Mouse (Mus musculus): ENCODE data around the gene Ssr1. TPM values are rescaled to one million over a fixed set of nuclear protein-coding genes. Genes with fewer than 3 reads are reported as not detected.
A peak's percentile ranks its signal among the peaks of the same experiment; 100 is the strongest.

The Ssr1 gene
- polyA plus RNA-seq, 1 experiment = 13.8 TPM

DNA sequence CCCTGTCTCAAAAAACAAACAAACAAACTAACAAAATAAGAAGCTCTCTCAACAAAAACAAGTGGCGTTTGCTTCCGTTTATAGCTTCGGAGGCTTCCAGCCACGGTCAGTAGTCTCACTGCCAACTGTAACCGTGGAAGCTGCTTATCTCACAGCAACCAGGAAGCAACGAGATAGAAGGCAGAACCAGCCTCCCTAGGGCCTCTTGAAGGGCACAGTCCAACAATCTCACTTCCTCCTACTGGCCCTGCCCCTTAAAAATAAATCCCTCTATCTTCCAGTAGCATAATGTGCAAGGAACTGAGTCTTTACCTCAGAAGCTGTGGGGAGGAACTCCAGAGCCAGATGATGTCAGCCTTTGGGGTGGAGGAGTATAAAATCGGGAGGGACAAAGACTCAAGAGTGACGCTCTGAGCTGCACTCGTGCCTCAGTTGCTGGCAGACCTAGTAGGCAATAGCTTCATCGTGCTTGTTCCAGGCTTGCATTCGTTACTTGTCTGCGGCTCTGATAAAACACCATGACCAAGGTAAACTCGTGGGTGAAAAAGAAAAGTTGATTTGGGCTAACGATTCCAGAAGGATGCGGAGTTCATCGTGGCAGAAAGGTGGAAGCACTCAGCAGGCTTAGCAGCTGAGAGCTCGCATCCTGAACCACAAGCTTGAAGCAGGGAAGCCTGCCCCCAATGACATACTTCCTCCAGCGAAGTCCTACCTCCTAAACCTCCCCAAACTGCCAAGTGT, 35.3 kb downstream of the Ssr1 start:
- 77% methylated on average over 18 of the region's 18 CpGs for WGBS
- DNase-seq = no peak
- Histone ChIP-seq H3K4me3 (replicated peaks; ENCODE audit: extremely low read depth, low read depth, low read length) (no peak overlapping the region), H3K4me1 (ENCODE audit: control insufficient read depth, insufficient read depth, low read length) (no peaks in the 10 kb centered on the region)
- TF ChIP-seq POLR2A (IDR thresholded peaks at IDR 0.05; ENCODE audit: borderline replicate concordance, extremely low read depth, low read depth, low read length) (no peak), CTCF (IDR thresholded peaks at IDR 0.05; ENCODE audit: insufficient read depth, low read length) (no peak)

DNA sequence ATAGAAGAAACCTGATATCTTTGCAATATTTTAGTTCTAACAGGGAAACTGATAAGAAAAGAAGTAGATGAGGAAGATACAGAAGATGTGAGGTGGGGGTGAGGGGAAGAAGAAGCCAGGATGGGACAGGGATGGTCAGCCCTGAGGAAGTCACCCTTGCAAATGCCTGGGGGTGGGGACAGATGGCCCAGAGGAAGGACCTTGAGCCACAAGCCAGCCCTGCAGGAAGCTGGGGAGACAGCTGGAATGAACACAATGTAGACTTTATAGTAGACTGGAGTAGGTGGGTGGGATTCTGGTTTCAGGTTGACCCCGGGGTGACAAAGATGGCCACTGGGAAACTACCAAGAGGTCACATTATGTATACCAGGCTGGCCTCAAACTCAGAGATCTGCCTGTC, 39.7 kb downstream of the Ssr1 start:
- no peak for DNase-seq
- no peak overlapping the region for H3K4me3 ChIP-seq (replicated peaks; ENCODE audit: extremely low read depth, low read depth, low read length)
- 70% methylated on average over 1 of the region's 1 CpGs for WGBS
- TF ChIP-seq CTCF (IDR thresholded peaks at IDR 0.05; ENCODE audit: insufficient read depth, low read length) (no peak), POLR2A (IDR thresholded peaks at IDR 0.05; ENCODE audit: borderline replicate concordance, extremely low read depth, low read depth, low read length) (no peak)
- no peaks in the 10 kb centered on the region for H3K4me1 ChIP-seq (ENCODE audit: control insufficient read depth, insufficient read depth, low read length)

DNA sequence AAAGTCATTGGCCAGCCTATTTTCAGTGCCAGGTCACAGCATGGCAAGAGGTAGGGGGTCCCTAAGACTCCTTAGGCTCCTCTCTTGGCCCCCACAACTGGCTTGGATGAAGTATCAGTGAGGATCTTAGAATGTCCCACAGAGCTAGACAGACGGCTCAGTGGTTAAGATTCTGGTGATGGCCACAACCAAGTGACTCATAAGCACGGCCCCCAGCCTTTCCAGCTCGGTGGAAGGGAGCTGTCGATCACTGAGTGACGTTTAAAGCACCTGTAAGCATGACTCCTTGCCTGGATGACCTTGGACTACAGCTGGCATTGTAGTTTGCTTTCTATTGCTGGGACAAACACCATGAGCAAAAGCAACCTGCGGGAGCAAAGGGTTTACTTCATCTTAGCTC, 41.0 kb downstream of the Ssr1 start:
- TF ChIP-seq POLR2A (IDR thresholded peaks at IDR 0.05; ENCODE audit: borderline replicate concordance, extremely low read depth, low read depth, low read length) = no peak
- TF ChIP-seq CTCF (IDR thresholded peaks at IDR 0.05; ENCODE audit: insufficient read depth, low read length) = no peak
- DNase-seq = no peak
- no peaks in the 10 kb centered on the region for H3K4me1 ChIP-seq (ENCODE audit: control insufficient read depth, insufficient read depth, low read length)
- WGBS = 86% methylated on average over 6 of the region's 6 CpGs
- H3K4me3 ChIP-seq (replicated peaks; ENCODE audit: extremely low read depth, low read depth, low read length) = no peak overlapping the region

DNA sequence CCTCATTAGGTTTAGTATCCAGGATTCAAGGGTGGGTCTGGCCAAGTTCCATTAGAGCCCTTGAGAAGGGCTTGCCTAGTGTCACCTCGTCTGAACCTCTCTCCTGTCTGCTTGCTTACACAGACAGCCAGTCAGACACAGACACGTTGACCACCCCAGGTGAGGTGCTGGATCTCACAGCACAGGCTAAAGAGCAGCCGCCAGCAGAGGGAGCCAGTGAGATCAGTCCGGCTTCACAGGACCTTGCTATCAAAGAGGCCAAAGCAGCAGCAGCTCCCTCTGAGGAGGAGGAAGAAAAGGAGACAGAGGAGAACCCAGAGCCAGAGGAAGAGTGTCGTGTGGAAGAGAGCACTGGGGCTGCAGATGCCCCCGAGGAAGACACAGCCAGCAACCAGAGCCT, 47.3 kb downstream of the Ssr1 start:
- TF ChIP-seq POLR2A (IDR thresholded peaks at IDR 0.05; ENCODE audit: borderline replicate concordance, extremely low read depth, low read depth, low read length) (no peak), CTCF (IDR thresholded peaks at IDR 0.05; ENCODE audit: insufficient read depth, low read length) (peak; percentile 83)
- no peak overlapping the region for H3K4me3 ChIP-seq (replicated peaks; ENCODE audit: extremely low read depth, low read depth, low read length)
- DNase-seq = peak; percentile 86
- H3K4me1 ChIP-seq (ENCODE audit: control insufficient read depth, insufficient read depth, low read length) = no peaks in the 10 kb centered on the region; the same call in 1 of the 2 replicates
- WGBS = 22% methylated on average over 6 of the region's 6 CpGs

DNA sequence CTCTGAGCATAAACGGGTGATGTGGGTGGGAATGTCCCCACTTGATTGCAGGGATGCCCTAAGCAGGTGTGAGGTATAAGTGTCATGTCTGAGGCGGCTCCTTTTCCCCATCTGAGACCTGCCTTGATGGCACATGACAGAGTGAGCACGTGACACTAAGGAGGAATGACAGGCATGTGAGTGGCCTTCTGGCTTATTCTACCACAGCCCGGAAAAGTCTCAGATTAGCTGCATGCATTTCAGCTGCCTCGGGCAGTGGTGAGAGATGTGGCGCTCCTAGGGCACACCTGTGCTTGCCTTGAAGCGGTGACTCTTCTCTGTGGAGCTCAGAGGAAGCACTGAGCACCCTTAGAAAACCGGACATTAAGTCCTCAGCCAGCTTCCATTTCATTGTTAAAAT, 48.6 kb downstream of the Ssr1 start:
- no peak for DNase-seq
- H3K4me1 ChIP-seq (ENCODE audit: control insufficient read depth, insufficient read depth, low read length) = peaks cover 5% of the 10 kb centered on the region
- no peak overlapping the region for H3K4me3 ChIP-seq (replicated peaks; ENCODE audit: extremely low read depth, low read depth, low read length)
- WGBS = 72% methylated on average over 8 of the region's 8 CpGs
- no peak for TF ChIP-seq POLR2A (IDR thresholded peaks at IDR 0.05; ENCODE audit: borderline replicate concordance, extremely low read depth, low read depth, low read length)
- no peak for TF ChIP-seq CTCF (IDR thresholded peaks at IDR 0.05; ENCODE audit: insufficient read depth, low read length)

DNA sequence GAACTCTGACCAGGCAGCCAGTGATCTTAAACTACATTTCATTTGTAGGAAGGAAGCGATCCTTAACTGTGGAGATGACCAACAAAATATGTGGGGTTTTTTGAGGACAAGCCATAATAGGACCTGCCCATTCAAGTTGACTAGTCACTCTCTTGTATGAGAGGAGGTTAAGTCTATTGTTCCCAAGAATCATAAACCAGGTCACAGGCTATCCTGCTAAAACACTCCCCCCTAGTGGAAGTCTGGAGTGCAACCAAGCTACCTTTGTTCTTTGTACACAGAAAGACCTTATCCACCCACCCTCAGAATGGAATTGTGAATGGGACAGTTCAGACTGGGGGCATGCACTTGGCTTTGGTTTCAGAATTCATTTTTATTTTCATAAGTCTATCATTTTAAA, 49.7 kb downstream of the Ssr1 start:
- 31% methylated on average over 1 of the region's 1 CpGs for WGBS
- Histone ChIP-seq H3K4me3 (replicated peaks; ENCODE audit: extremely low read depth, low read depth, low read length) (no peak overlapping the region), H3K4me1 (ENCODE audit: control insufficient read depth, insufficient read depth, low read length) (peaks cover 11% of the 10 kb centered on the region)
- peak; percentile 14; the same call in 1 of the 2 replicates for TF ChIP-seq CTCF (IDR thresholded peaks at IDR 0.05; ENCODE audit: insufficient read depth, low read length)
- no peak for TF ChIP-seq POLR2A (IDR thresholded peaks at IDR 0.05; ENCODE audit: borderline replicate concordance, extremely low read depth, low read depth, low read length)
- no peak for DNase-seq

DNA sequence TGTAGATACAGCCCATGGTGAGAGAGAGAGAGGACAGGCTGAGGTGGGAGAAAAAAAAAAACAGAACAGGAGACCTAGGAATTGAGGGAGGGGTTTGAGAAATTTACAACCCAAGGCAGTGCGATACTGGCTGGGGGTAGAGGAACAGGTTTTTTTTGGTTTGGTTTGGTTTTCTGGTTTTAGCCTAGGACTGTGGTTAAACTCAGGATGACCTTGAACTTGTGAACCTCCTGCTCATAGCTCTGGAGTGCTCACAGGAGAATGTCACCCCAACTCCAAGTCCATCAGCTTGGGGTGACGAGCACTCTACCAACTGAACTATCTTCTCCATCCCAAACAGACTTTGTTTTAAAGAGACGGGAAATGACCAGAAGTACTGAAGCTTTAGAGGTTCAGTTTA, 50.6 kb downstream of the Ssr1 start:
- 96% methylated on average over 3 of the region's 3 CpGs for WGBS
- no peak for DNase-seq
- Histone ChIP-seq H3K4me1 (ENCODE audit: control insufficient read depth, insufficient read depth, low read length) (peaks cover 11% of the 10 kb centered on the region), H3K4me3 (replicated peaks; ENCODE audit: extremely low read depth, low read depth, low read length) (no peak overlapping the region)
- TF ChIP-seq POLR2A (IDR thresholded peaks at IDR 0.05; ENCODE audit: borderline replicate concordance, extremely low read depth, low read depth, low read length) = no peak

DNA sequence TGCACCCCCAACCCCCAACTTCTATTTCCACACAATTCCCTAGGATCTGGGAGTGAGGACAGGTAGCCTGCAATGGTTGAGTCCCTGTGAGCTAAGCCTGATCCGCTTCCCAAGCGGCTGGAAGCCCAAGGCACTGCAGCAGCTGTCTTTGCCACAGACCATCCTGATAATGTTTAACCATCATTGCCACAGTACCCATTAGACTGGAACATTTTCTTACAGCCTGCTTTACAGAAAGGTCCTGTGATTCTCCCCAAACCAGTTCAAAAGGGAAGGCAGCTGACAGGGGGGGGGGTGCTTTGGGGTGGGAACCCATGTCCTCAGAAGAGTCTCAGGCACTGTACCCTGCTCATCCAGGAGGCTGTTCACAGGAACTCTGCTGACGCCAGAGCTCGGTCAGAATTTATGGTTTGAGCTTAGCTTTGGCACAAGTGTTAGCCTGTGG, 51.1 kb downstream of the Ssr1 start:
- Histone ChIP-seq H3K4me3 (replicated peaks; ENCODE audit: extremely low read depth, low read depth, low read length) (no peak overlapping the region), H3K4me1 (ENCODE audit: control insufficient read depth, insufficient read depth, low read length) (peaks cover 11% of the 10 kb centered on the region)
- TF ChIP-seq POLR2A (IDR thresholded peaks at IDR 0.05; ENCODE audit: borderline replicate concordance, extremely low read depth, low read depth, low read length) (no peak), CTCF (IDR thresholded peaks at IDR 0.05; ENCODE audit: insufficient read depth, low read length) (no peak)
- no peak for DNase-seq
- WGBS = 65% methylated on average over 4 of the region's 4 CpGs

DNA sequence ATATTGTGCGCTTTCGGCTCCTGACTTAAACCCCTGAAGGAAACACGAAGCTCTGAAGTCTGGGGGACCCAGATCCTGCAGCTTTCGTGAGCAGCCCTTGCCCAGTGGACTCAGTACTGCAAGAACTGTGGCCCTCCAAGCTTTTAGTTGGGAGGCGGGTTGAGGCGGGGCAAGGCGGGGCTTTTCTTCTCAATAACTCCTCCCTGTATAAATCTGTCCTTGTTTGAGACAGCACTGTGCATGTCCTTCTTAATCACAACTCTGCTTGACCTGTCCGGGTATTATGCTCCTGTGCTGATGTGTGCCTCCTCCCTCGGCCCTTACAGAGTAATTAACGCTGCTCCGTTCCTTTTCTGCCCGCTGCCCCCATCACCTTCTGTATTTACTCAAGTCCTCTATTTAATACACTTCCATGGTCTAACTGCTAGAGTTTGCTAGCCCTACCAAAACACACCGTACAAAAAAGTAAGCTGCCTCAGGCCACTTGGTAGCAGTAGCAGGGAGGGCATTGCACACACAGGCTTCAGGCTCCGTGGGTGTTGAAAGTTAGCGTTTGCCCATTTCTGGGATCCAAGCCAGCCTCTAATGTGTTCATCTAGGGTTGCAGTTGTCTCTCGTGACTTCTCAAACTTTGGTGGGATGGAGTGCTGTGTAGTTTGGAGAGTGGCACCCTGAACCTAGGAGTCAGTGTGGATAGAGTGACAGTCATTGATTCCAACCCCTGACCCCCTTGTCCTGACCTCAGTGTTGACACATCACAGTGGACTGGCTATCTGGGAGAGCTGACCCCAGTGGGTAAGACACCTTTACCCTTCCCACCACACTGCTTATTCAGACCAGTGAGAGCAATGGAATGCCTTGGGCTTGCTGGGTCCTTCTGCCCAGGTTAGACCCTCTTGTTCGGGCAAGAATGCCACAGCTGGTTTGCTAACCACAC, 51.8 kb downstream of the Ssr1 start:
- DNase-seq = no peak
- WGBS = 65% methylated on average over 17 of the region's 17 CpGs
- H3K4me1 ChIP-seq (ENCODE audit: control insufficient read depth, insufficient read depth, low read length) = peaks cover 11% of the 10 kb centered on the region
- H3K4me3 ChIP-seq (replicated peaks; ENCODE audit: extremely low read depth, low read depth, low read length) = no peak overlapping the region
- TF ChIP-seq CTCF (IDR thresholded peaks at IDR 0.05; ENCODE audit: insufficient read depth, low read length) (no peak), POLR2A (IDR thresholded peaks at IDR 0.05; ENCODE audit: borderline replicate concordance, extremely low read depth, low read depth, low read length) (no peak)
